Mouse (Mus musculus) stomach, embryonic 16.5 days (tissue): ENCODE data around the gene Galntl6. TPM values are rescaled to one million over a fixed set of nuclear protein-coding genes. Genes with fewer than 3 reads are reported as not detected.

Source experiments
- ATAC-seq: fragments of 200-750 bp; cut with Nextera tagmentation; 2 replicates; pipeline ENCODE4 v1.8.0; 2017; ENCODE audit warnings: moderate number of reproducible peaks, moderate TSS enrichment; ENCODE audit not compliant: insufficient read depth, low FRiP score
- H3K27ac ChIP-seq: fragments of 300-500 bp; sonication (generic); 2 replicates; pipeline ENCODE4 v1.5.1; 2014; ENCODE audit warnings: low read length
- H3K27me3 ChIP-seq: fragments of 300-500 bp; sonication (generic); 2 replicates; pipeline ENCODE4 v1.6.1; 2014; ENCODE audit warnings: low read length, control low read depth, mixed read lengths; ENCODE audit not compliant: control insufficient read depth, insufficient read depth
- H3K36me3 ChIP-seq: fragments of 300-500 bp; sonication (generic); 2 replicates; pipeline ENCODE4 v1.6.1; 2014; ENCODE audit warnings: low read length; ENCODE audit not compliant: control insufficient read depth, insufficient read depth
- H3K4me1 ChIP-seq: fragments of 300-500 bp; sonication (generic); 2 replicates; pipeline ENCODE4 v1.6.1; 2014; ENCODE audit warnings: low read length, control low read depth, mixed read lengths; ENCODE audit not compliant: control insufficient read depth, insufficient read depth
- H3K4me2 ChIP-seq: fragments of 300-500 bp; sonication (generic); 2 replicates; pipeline ENCODE4 v1.6.1; 2014; ENCODE audit warnings: low read depth, low read length, mixed read lengths
- H3K4me3 ChIP-seq: fragments of 300-500 bp; sonication (generic); replicated peaks from 2 replicates; pipeline ENCODE4 v1.5.1; 2014; ENCODE audit warnings: mild to moderate bottlenecking, low read length
- H3K9ac ChIP-seq: fragments of 300-500 bp; sonication (generic); 2 replicates; pipeline ENCODE4 v1.6.1; 2014; ENCODE audit warnings: low read length
- H3K9me3 ChIP-seq: fragments of 300-500 bp; sonication (generic); replicated peaks from 2 replicates; pipeline ENCODE4 v1.6.1; 2016; ENCODE audit warnings: low read length, control low read depth; ENCODE audit not compliant: control insufficient read depth
- WGBS: fragments of 180-500 bp; shearing (Covaris S2); extraction: QIAGEN DNeasy Blood & Tissue Kit; methylation state at CpG from one replicate; pipeline ENCODE4 v1.1.7; 2014; 5-methylcytosine and 5-hydroxymethylcytosine counted together
- polyA plus RNA-seq: library from polyadenylated mRNA; unstranded; fragments of >200 nt; fragmentation: Nextera tagmentation; extraction: Ambion mirVana; gene quantifications from 2 replicates; pipeline ENCODE4 v1.2.1, GENCODE M21; 2015

The Galntl6 gene
- polyA plus RNA-seq, 1 experiment from 2014 or later, result 1.7 TPM

DNA sequence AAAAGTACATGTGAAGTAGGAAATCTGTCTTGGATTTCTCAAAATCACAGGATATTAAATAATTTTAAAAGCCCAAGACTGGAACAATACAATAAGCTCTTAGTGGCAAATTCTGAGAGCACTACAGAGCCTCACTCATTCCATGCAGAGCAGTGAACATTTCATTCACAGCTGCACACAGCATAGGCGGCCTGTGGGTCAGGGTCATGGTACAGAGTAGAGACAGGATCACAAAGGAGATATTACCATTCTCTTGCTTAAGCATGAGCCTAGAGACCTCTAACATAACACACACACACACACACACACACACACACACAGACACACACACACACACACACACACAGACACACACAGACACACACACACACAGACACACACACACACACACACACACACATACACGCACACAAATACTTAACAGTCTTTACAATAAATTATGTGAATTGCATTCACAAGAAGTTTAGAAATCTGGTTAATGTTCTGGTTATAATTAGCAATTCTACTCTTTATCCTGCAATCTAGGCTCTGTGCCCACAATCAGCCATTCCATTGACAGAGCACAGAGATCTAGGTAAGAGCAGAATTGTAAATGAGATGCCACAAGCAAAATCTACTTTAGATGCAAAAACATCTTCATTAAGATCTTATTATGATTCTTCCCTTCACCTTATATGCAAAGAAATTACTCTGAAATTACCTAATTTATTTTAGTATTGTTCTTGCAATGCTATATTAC lies 653.7 kb downstream of the Galntl6 start:
- WGBS, result 76% methylated on average over 2 of the region's 2 CpGs
- H3K9ac ChIP-seq, result no peak overlapping the region
- ATAC-seq, result no peak
- H3K4me1 ChIP-seq, result no peaks in the 10 kb centered on the region
- H3K36me3 ChIP-seq, result no peaks in the 10 kb centered on the region
- no peak overlapping the region for H3K4me2 ChIP-seq
- no peak overlapping the region for H3K4me3 ChIP-seq
- no peaks in the 10 kb centered on the region for H3K27me3 ChIP-seq
- no peaks in the 10 kb centered on the region for H3K9me3 ChIP-seq
- H3K27ac ChIP-seq, result no peak overlapping the region

GRCm38 (mm10) chr8:58253620-58254019 lies 658.8 kb downstream of the Galntl6 start:
- H3K4me1 ChIP-seq, result no peaks in the 10 kb centered on the region
- no peak overlapping the region for H3K4me3 ChIP-seq
- no peak overlapping the region for H3K4me2 ChIP-seq
- H3K9ac ChIP-seq, result no peak overlapping the region
- no peak overlapping the region for H3K27ac ChIP-seq
- no peaks in the 10 kb centered on the region for H3K9me3 ChIP-seq
- no peaks in the 10 kb centered on the region for H3K36me3 ChIP-seq
- no peak for ATAC-seq
- 52% methylated on average over 1 of the region's 1 CpGs for WGBS
- no peaks in the 10 kb centered on the region for H3K27me3 ChIP-seq

DNA sequence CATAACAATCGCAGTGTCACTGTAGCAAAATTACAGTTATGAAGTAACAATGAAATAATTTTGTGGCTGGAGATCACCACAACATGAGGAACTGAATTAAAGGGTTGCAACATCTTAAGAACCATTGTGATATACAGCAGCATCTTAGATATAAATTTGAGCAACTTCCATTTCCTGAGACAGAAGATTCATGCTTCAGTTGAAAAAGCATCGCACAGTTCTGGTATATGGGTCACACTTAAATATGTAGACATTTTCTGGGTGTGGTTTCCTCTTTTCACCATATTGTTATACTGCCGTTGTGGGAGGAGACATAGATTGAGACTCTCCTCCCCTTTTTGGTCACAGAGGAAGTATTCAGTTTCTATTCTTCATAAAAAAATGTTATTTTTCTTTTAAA lies 667.6 kb downstream of the Galntl6 start:
- Histone ChIP-seq H3K27ac (no peak overlapping the region), H3K9me3 (no peaks in the 10 kb centered on the region), H3K4me3 (no peak overlapping the region), H3K4me1 (no peaks in the 10 kb centered on the region), H3K9ac (no peak overlapping the region), H3K4me2 (no peak overlapping the region), H3K27me3 (no peaks in the 10 kb centered on the region), H3K36me3 (no peaks in the 10 kb centered on the region)
- ATAC-seq, result no peak
- WGBS, result 85% methylated on average over 3 of the region's 3 CpGs

- Histone ChIP-seq H3K27ac (no peak overlapping the region), H3K36me3 (no peaks in the 10 kb centered on the region), H3K9me3 (no peaks in the 10 kb centered on the region), H3K4me1 (no peaks in the 10 kb centered on the region), H3K27me3 (no peaks in the 10 kb centered on the region), H3K4me3 (no peak overlapping the region), H3K9ac (no peak overlapping the region), H3K4me2 (no peak overlapping the region)
- WGBS, result 36% methylated on average over 2 of the region's 2 CpGs
- ATAC-seq, result no peak
Measured at GRCm38 (mm10) chr8:58234220-58234619, 678.2 kb downstream of the Galntl6 start.

DNA sequence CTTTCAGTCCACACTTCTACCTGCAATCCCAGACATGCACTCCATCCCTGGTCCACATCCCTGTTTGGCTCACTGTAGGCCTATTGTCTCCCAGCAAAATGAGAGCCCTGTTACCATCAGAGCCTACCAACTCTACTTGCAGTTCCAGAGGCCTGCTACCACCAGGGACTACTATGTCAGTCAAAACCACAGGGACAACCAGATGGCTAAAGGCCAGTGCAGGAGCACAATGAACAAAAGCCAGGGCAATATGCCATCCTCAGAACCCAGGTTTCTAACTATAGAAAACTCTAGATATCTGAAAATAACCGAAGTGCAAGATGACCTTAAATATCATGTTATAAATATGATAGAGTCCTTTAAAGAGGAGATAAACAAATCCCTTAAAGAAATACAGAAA lies 683.7 kb downstream of the Galntl6 start:
- WGBS, result 80% methylated on average over 1 of the region's 1 CpGs
- Histone ChIP-seq H3K36me3 (no peaks in the 10 kb centered on the region), H3K9ac (no peak overlapping the region), H3K27me3 (no peaks in the 10 kb centered on the region), H3K27ac (no peak overlapping the region), H3K4me2 (no peak overlapping the region), H3K4me1 (no peaks in the 10 kb centered on the region), H3K4me3 (no peak overlapping the region), H3K9me3 (no peaks in the 10 kb centered on the region)
- ATAC-seq, result no peak

DNA sequence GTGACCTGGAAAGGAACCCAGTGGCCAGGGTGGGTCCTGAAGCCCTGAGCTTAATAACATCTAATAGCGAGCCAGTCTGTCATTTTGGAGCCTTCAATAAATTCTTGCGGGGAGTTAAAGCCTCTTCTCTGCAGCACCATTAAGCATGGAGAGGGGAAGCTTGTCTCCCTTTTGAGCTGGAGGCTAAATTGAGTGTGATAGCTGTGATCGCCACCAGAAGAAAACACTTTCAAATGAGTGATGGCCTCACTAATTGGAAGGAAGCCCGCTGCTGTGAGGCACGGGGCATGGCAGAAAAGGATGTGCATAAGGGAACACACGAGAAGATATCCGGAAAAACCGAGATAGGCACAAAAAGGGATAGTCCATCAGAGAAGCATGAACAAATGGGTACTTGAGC lies 694.6 kb downstream of the Galntl6 start:
- no peak overlapping the region for H3K4me2 ChIP-seq
- no peak overlapping the region for H3K9ac ChIP-seq
- no peaks in the 10 kb centered on the region for H3K36me3 ChIP-seq
- H3K9me3 ChIP-seq, result no peaks in the 10 kb centered on the region
- no peak overlapping the region for H3K27ac ChIP-seq
- no peak overlapping the region for H3K4me3 ChIP-seq
- ATAC-seq, result no peak
- WGBS, result 49% methylated on average over 8 of the region's 8 CpGs
- H3K27me3 ChIP-seq, result no peaks in the 10 kb centered on the region
- H3K4me1 ChIP-seq, result no peaks in the 10 kb centered on the region

DNA sequence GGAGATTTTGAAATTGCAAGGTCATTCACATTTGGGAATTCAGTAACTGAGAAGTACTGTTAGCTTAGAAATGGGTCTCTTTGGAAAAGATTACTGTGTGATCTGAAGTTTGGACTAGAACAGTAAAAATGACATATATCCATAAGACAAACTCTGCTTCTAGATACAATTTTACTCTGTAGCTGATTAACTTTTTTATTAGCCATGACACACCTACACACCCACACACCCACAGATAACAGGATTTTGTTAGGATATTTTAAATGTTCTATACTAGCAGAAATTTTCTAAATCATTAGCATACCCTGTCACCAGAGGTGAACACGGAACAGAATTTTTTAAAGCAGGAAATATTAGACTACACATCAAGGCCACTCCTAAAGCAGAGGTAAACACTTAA lies 722.7 kb downstream of the Galntl6 start:
- Histone ChIP-seq H3K4me3 (no peak overlapping the region), H3K36me3 (no peaks in the 10 kb centered on the region), H3K9me3 (no peaks in the 10 kb centered on the region), H3K4me1 (no peaks in the 10 kb centered on the region), H3K4me2 (no peak overlapping the region), H3K27me3 (no peaks in the 10 kb centered on the region), H3K27ac (no peak overlapping the region), H3K9ac (no peak overlapping the region)
- no peak for ATAC-seq
- 79% methylated on average over 1 of the region's 1 CpGs for WGBS

- ATAC-seq, result no peak
- Histone ChIP-seq H3K36me3 (no peaks in the 10 kb centered on the region), H3K4me2 (no peak overlapping the region)
Measured at GRCm38 (mm10) chr8:58146961-58147360, 765.5 kb downstream of the Galntl6 start.

DNA sequence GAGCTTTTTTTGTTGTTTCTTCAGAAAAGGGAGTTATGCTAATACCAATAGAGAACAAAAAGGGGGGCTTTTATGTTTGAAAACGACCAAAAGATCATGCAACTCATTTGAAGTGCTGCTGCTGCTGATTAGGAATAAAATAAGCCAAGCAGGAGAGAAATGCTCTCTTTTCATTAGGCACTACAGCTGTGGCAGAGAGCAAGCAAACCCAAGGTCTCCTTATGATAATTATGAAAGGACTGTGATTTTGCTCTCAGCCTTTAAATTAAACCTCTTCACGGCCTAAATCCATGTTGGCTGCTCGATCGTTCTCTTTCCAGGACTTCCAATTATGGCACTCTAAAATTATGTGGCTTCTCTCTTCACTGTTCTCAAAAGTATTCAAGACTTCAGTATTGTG lies 825.7 kb downstream of the Galntl6 start:
- 79% methylated on average over 4 of the region's 4 CpGs for WGBS
- Histone ChIP-seq H3K9ac (no peak overlapping the region), H3K27ac (no peak overlapping the region), H3K4me1 (no peaks in the 10 kb centered on the region), H3K27me3 (no peaks in the 10 kb centered on the region), H3K9me3 (no peaks in the 10 kb centered on the region), H3K4me3 (no peak overlapping the region), H3K36me3 (no peaks in the 10 kb centered on the region), H3K4me2 (no peak overlapping the region)
- ATAC-seq, result no peak

More at GRCm38 (mm10) chr8:58146961-58147360, 765.5 kb downstream of the Galntl6 start:
- no peaks in the 10 kb centered on the region for H3K4me1 ChIP-seq
- H3K9me3 ChIP-seq, result no peaks in the 10 kb centered on the region
- no peaks in the 10 kb centered on the region for H3K27me3 ChIP-seq
- 5% methylated on average over 1 of the region's 1 CpGs for WGBS
- H3K27ac ChIP-seq, result no peak overlapping the region
- H3K4me3 ChIP-seq, result no peak overlapping the region
- no peak overlapping the region for H3K9ac ChIP-seq
